ENCODE assay signal across 24 mouse cellular contexts in the genomic region with DNA sequence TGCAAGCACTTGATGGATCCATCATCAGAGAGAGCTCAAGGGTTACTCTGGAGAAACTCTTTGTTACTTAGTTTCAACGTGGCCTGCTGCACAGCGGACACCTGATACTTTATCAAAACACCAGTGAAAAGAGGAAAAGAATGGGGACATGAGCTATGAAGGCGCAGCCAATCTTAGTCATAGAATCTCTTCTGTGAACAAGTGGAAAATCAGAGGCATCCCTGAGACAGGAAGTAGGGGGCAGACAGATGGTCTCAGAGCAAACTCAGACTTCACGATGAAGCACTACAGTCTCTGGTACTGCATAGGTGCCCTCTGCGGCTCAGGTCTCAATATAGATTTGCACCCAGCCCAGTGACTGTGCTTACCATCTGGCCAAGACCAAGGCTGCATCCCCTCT. TPM values are rescaled to one million over a fixed set of nuclear protein-coding genes. Genes with fewer than 3 reads are reported as not detected.
DNase-seq lines count a peak whose midpoint lies in the region; ATAC-seq and TF ChIP-seq lines count a peak whose summit lies in the region.
"Had no signal": no experiment of that assay in that cellular context is flagged by ENCODE, and none has a peak within 500 bp of the region (broad histone marks: within the 10 kb centered on the region; RNA-seq: fewer than 3 reads in every experiment).

No protein-coding gene starts in this region.

- H3K9me3 ChIP-seq in kidney, embryonic 14.5 days (ENCODE audit: control insufficient read depth, low read length): no peaks in the 10 kb centered on the region
- no peaks in the 10 kb centered on the region for H3K9me3 ChIP-seq in MEL (replicated peaks; ENCODE audit: insufficient read depth, low read length)
- H3K9me3 ChIP-seq in forebrain, embryonic 11.5 days (ENCODE audit: control insufficient read depth, low read length): no peaks in the 10 kb centered on the region
- H3K9me3 ChIP-seq: forebrain, embryonic 12.5 days; heart, embryonic 10.5 days; heart, embryonic 15.5 days; hindbrain, embryonic 13.5 days; limb, embryonic 12.5 days; liver, embryonic 15.5 days; lung, embryonic 15.5 days; megakaryocyte, embryonic 14.5 days; midbrain, embryonic 13.5 days had no signal

- no peaks in the 10 kb centered on the region for H3K27me3 ChIP-seq in kidney, embryonic 14.5 days (ENCODE audit: control insufficient read depth, insufficient read depth, low read length)
- H3K27me3 ChIP-seq in MEL (ENCODE audit: control insufficient read depth in 1 of 2, insufficient read depth in 2 of 2, low read length in 2 of 2): peaks cover 4 to 7% of the 10 kb centered on the region in 2 experiments; a peak in 3 of 4 replicates
- no peaks in the 10 kb centered on the region for H3K27me3 ChIP-seq in forebrain, embryonic 11.5 days (ENCODE audit: control insufficient read depth, insufficient read depth, low read length)
- H3K27me3 ChIP-seq: forebrain, embryonic 12.5 days; heart, embryonic 15.5 days; limb, embryonic 12.5 days; lung, embryonic 15.5 days; midbrain, embryonic 13.5 days had no signal

- no peak overlapping the region for H3K9ac ChIP-seq in kidney, embryonic 14.5 days (ENCODE audit: low read depth, low read length)
- no peak overlapping the region for H3K9ac ChIP-seq in MEL (ENCODE audit: control insufficient read depth, low read depth, low read length, poor library complexity, severe bottlenecking)
- no peak overlapping the region for H3K9ac ChIP-seq in forebrain, embryonic 11.5 days (ENCODE audit: low read length)
- H3K9ac ChIP-seq: forebrain, embryonic 12.5 days; heart, embryonic 15.5 days; hindbrain, embryonic 13.5 days; limb, embryonic 12.5 days; liver, embryonic 15.5 days; lung, embryonic 15.5 days; midbrain, embryonic 13.5 days had no signal

- no peak for TF ChIP-seq CTCF in MEL (IDR thresholded peaks at IDR 0.05 in 2 of 3, conservative IDR thresholded peaks at IDR 0.05 in 1 of 3; ENCODE audit: control insufficient read depth in 1 of 3, insufficient read depth in 1 of 3, low read depth in 2 of 3, low read length in 3 of 3, poor library complexity in 1 of 3, severe bottlenecking in 1 of 3)

- no peaks in the 10 kb centered on the region for H3K36me3 ChIP-seq in kidney, embryonic 14.5 days (ENCODE audit: control insufficient read depth, insufficient read depth, low read length)
- H3K36me3 ChIP-seq in MEL (ENCODE audit: control insufficient read depth in 1 of 2, insufficient read depth in 2 of 2, low read length in 2 of 2): no peaks in the 10 kb centered on the region
- no peaks in the 10 kb centered on the region for H3K36me3 ChIP-seq in forebrain, embryonic 11.5 days (ENCODE audit: control insufficient read depth, insufficient read depth, low read length)
- H3K36me3 ChIP-seq: forebrain, embryonic 12.5 days; heart, embryonic 10.5 days; heart, embryonic 15.5 days; hindbrain, embryonic 13.5 days; limb, embryonic 12.5 days; liver, embryonic 15.5 days; lung, embryonic 15.5 days; midbrain, embryonic 13.5 days had no signal

- no peak for TF ChIP-seq RAD21 in MEL (IDR thresholded peaks at IDR 0.05; ENCODE audit: low read depth, low read length)

- no peaks in the 10 kb centered on the region for H3K79me2 ChIP-seq in MEL (ENCODE audit: control insufficient read depth, insufficient read depth, low read length, poor library complexity)

- no peak for TF ChIP-seq EP300 in MEL (IDR thresholded peaks at IDR 0.05; ENCODE audit: low read depth in 1 of 2, low read length in 2 of 2)

- ATAC-seq in kidney, embryonic 14.5 days (ENCODE audit: low FRiP score, low TSS enrichment): 0 out of 2 replicates have a peak, but pooled peaks have one; percentile 24
- ATAC-seq in megakaryocyte, adult 5-6 weeks (ENCODE audit: poor library complexity, severe bottlenecking): 0 out of 2 replicates have a peak, but pooled peaks have one; percentile 17
- ATAC-seq in forebrain, embryonic 11.5 days (replicated peaks; ENCODE audit: low FRiP score): no peak
- ATAC-seq: intestine, postnatal 0 days; midbrain, embryonic 13.5 days had no signal

- no peak overlapping the region for H3K27ac ChIP-seq in kidney, embryonic 14.5 days (ENCODE audit: low read depth, low read length)
- no peak overlapping the region for H3K27ac ChIP-seq in MEL (ENCODE audit: control insufficient read depth, low read depth, low read length)
- no peak overlapping the region for H3K27ac ChIP-seq in forebrain, embryonic 11.5 days (ENCODE audit: low read depth, low read length)
- H3K27ac ChIP-seq: forebrain, embryonic 12.5 days; heart, embryonic 10.5 days; heart, embryonic 15.5 days; hindbrain, embryonic 13.5 days; limb, embryonic 12.5 days; lung, embryonic 15.5 days; midbrain, embryonic 13.5 days had no signal

- WGBS in kidney, embryonic 14.5 days: 36% methylated on average over 5 of the region's 5 CpGs
- 77% methylated on average over 5 of the region's 5 CpGs for whole genome bisulfite sequencing in forebrain, embryonic 11.5 days

- DNase-seq in kidney, postnatal 25 days: no peak
- DNase-seq in MEL (ENCODE audit: low read depth, low spot score): peak; percentile 13
- DNase-seq in thymus, postnatal 36 days: peak; percentile 25 to 27
- DNase-seq in forebrain, embryonic 11.5 days (ENCODE audit: low spot score): no peak
- no peak for DNase-seq in adrenal gland, postnatal 36 days
- DNase-seq: cerebellum, adult 8-10 months; cerebellum, postnatal 25 days; embryo, embryonic 11 days; heart, postnatal 36 days; layer of hippocampus, adult 9-11 months; right cerebral cortex, postnatal 14 days had no signal

- TF ChIP-seq POLR2A in MEL (IDR thresholded peaks at IDR 0.05; ENCODE audit: control insufficient read depth in 1 of 2, insufficient read depth in 1 of 2, low read depth in 1 of 2, low read length in 2 of 2, poor library complexity in 1 of 2): no peak

- no peak overlapping the region for H3K4me3 ChIP-seq in kidney, embryonic 14.5 days (ENCODE audit: low read length)
- no peak overlapping the region for H3K4me3 ChIP-seq in MEL (ENCODE audit: control insufficient read depth in 1 of 2, insufficient read depth in 1 of 2, low read depth in 2 of 2, low read length in 2 of 2)
- H3K4me3 ChIP-seq in forebrain, embryonic 11.5 days (ENCODE audit: low read depth, low read length): no peak overlapping the region
- H3K4me3 ChIP-seq: erythroblast, embryonic 14.5 days; forebrain, embryonic 12.5 days; heart, embryonic 10.5 days; heart, embryonic 15.5 days; hindbrain, embryonic 13.5 days; limb, embryonic 12.5 days; liver, embryonic 15.5 days; lung, embryonic 15.5 days; megakaryocyte, embryonic 14.5 days; midbrain, embryonic 13.5 days had no signal

- H3K4me1 ChIP-seq in kidney, embryonic 14.5 days (ENCODE audit: control insufficient read depth, insufficient read depth, low read length): no peaks in the 10 kb centered on the region
- peaks cover 0 to 11% of the 10 kb centered on the region in 2 experiments; a peak in 3 of 4 replicates for H3K4me1 ChIP-seq in MEL (ENCODE audit: control insufficient read depth in 1 of 2, insufficient read depth in 2 of 2, low read length in 2 of 2)
- no peaks in the 10 kb centered on the region for H3K4me1 ChIP-seq in forebrain, embryonic 11.5 days (replicated peaks; ENCODE audit: control insufficient read depth, insufficient read depth, low read length)
- H3K4me1 ChIP-seq: forebrain, embryonic 12.5 days; hindbrain, embryonic 13.5 days; limb, embryonic 12.5 days had no signal

- no peak overlapping the region for H3K4me2 ChIP-seq in kidney, embryonic 14.5 days (replicated peaks; ENCODE audit: low read depth, low read length)
- no peak overlapping the region for H3K4me2 ChIP-seq in forebrain, embryonic 11.5 days (ENCODE audit: low read depth, low read length, severe bottlenecking)
- H3K4me2 ChIP-seq: forebrain, embryonic 12.5 days; heart, embryonic 15.5 days; hindbrain, embryonic 13.5 days; limb, embryonic 12.5 days; liver, embryonic 15.5 days; lung, embryonic 15.5 days; midbrain, embryonic 13.5 days had no signal

TF ChIP-seq in MEL, 35 proteins besides CTCF, POLR2A, EP300 and RAD21:
- TF ChIP-seq USF2 (IDR thresholded peaks at IDR 0.05; ENCODE audit: borderline replicate concordance in 1 of 2, insufficient read depth in 1 of 2, low read depth in 1 of 2, low read length in 2 of 2) (no peak), ETS1 (IDR thresholded peaks at IDR 0.05; ENCODE audit: low read depth, low read length) (no peak), MXI1 (IDR thresholded peaks at IDR 0.05; ENCODE audit: low read depth, low read length) (no peak), ZNF384 (IDR thresholded peaks at IDR 0.05; ENCODE audit: low read depth, low read length) (no peak), SMC3 (IDR thresholded peaks at IDR 0.05; ENCODE audit: low read depth, low read length) (no peak), TCF12 (IDR thresholded peaks at IDR 0.05; ENCODE audit: low read depth, low read length) (no peak), ZKSCAN1 (IDR thresholded peaks at IDR 0.05; ENCODE audit: low read depth, low read length) (no peak), TAL1 (IDR thresholded peaks at IDR 0.05; ENCODE audit: low read length) (no peak), ZMIZ1 (IDR thresholded peaks at IDR 0.05; ENCODE audit: low read depth, low read length) (no peak), BHLHE40 (IDR thresholded peaks at IDR 0.05; ENCODE audit: borderline replicate concordance, low read depth, low read length) (no peak), UBTF (IDR thresholded peaks at IDR 0.05; ENCODE audit: borderline replicate concordance, insufficient read depth, low read depth, low read length) (no peak), ELF1 (IDR thresholded peaks at IDR 0.05; ENCODE audit: low read depth, low read length) (no peak)

RNA-seq across cellular contexts. Expression of a gene that starts 14.0 kb away (rescaled TPM):
- polyA plus RNA-seq in kidney, embryonic 14.5 days (2014; fragmentation: Nextera tagmentation; extraction: Ambion mirVana): 38.1 and 62.0 TPM in 2 replicates
- 156 and 234 TPM in 2 replicates for total RNA-seq in MEL (2012; rRNA removed)
- polyA plus RNA-seq in MEL (2012; ENCODE audit: insufficient read depth in 1 of 2, insufficient read length in 2 of 2, low read depth in 1 of 2, low replicate concordance in 2 of 2, missing spikeins in 1 of 2): 100 to 1,000 TPM in 1 of 2 experiments, 10 to 100 TPM in 1; 90.9 to 106 TPM
- 29.5 and 41.5 TPM in 2 replicates for total RNA-seq in megakaryocyte, adult 5-6 weeks (2015)
- total RNA-seq in megakaryocyte, adult 5-6 weeks (2017): 29.6 and 44.3 TPM in 2 replicates
- 68.4 and 73.6 TPM in 2 replicates for polyA plus RNA-seq in forebrain, embryonic 11.5 days (2014; fragmentation: Nextera tagmentation; extraction: Ambion mirVana)
- total RNA-seq in adrenal gland, postnatal 36 days (2021): 10 to 100 TPM; 21.2 to 75.7 TPM

RNA-seq across cellular contexts. Expression of a gene that starts 49.0 kb away (rescaled TPM):
- 10.7 and 11.0 TPM in 2 replicates for polyA plus RNA-seq in kidney, embryonic 14.5 days (2014; fragmentation: Nextera tagmentation; extraction: Ambion mirVana)
- total RNA-seq in MEL (2012; rRNA removed): 30.3 and 34.8 TPM in 2 replicates
- polyA plus RNA-seq in MEL (2012; ENCODE audit: insufficient read depth in 1 of 2, insufficient read length in 2 of 2, low read depth in 1 of 2, low replicate concordance in 2 of 2, missing spikeins in 1 of 2): 10 to 100 TPM in 1 of 2 experiments, not detected in 1; 77.0 TPM
- 5.5 and 12.0 TPM in 2 replicates for total RNA-seq in megakaryocyte, adult 5-6 weeks (2015)
- total RNA-seq in megakaryocyte, adult 5-6 weeks (2017): 6.4 and 8.6 TPM in 2 replicates
- polyA plus RNA-seq in forebrain, embryonic 11.5 days (2014; fragmentation: Nextera tagmentation; extraction: Ambion mirVana): 11.2 and 12.1 TPM in 2 replicates
- 10 to 100 TPM; 31.1 to 36.4 TPM for total RNA-seq in adrenal gland, postnatal 36 days (2021)

Comparison
In these comparisons a context has a peak if more than half of its experiments do, and no peak if none do; other contexts are left out.
1. DNase-seq: peak in MEL (single experiment) and thymus, postnatal 36 days (2 of 2); none in kidney, postnatal 25 days (0 of 2), forebrain, embryonic 11.5 days (single experiment) and adrenal gland, postnatal 36 days (0 of 2).